Mouse (Mus musculus) midbrain, embryonic 11.5 days (tissue): ENCODE data around the gene Plekhg5. TPM values are rescaled to one million over a fixed set of nuclear protein-coding genes. Genes with fewer than 3 reads are reported as not detected.

Experiments
- ATAC-seq: fragments of 200-750 bp; cut with Nextera tagmentation; 2 replicates; pipeline ENCODE4 v1.8.0; 2017; ENCODE audit warnings: moderate TSS enrichment, moderate library complexity; ENCODE audit not compliant: low FRiP score
- DNase-seq: peaks from one replicate; pipeline ENCODE4 v3.0.0; 2015; ENCODE audit warnings: low spot score; ENCODE audit errors: missing footprints
- H3K27ac ChIP-seq: fragments of 300-500 bp; sonication (generic); 2 replicates; pipeline ENCODE4 v1.5.1; 2014; ENCODE audit warnings: low read depth, low read length
- H3K27me3 ChIP-seq: fragments of 300-500 bp; sonication (generic); 2 replicates; pipeline ENCODE4 v1.6.1; 2014; ENCODE audit warnings: mild to moderate bottlenecking, low read length, moderate library complexity, mixed read lengths; ENCODE audit not compliant: control insufficient read depth, insufficient read depth
- H3K36me3 ChIP-seq: fragments of 300-500 bp; sonication (generic); 2 replicates; pipeline ENCODE4 v1.6.1; 2014; ENCODE audit warnings: mild to moderate bottlenecking, low read length, moderate library complexity, mixed read lengths; ENCODE audit not compliant: control insufficient read depth, insufficient read depth
- H3K4me1 ChIP-seq: fragments of 300-500 bp; sonication (generic); 2 replicates; pipeline ENCODE4 v1.6.1; 2014; ENCODE audit warnings: low read length; ENCODE audit not compliant: control insufficient read depth, insufficient read depth
- H3K4me2 ChIP-seq: fragments of 300-500 bp; sonication (generic); 2 replicates; pipeline ENCODE4 v1.6.1; 2014; ENCODE audit warnings: mild to moderate bottlenecking, moderate library complexity
- H3K4me3 ChIP-seq: fragments of 300-500 bp; sonication (generic); 2 replicates; pipeline ENCODE4 v1.5.1; 2014; ENCODE audit warnings: low read depth, low read length
- H3K9ac ChIP-seq: fragments of 300-500 bp; sonication (generic); 2 replicates; pipeline ENCODE4 v1.6.1; 2014; ENCODE audit warnings: low read length
- H3K9me3 ChIP-seq: fragments of 300-500 bp; sonication (generic); 2 replicates; pipeline ENCODE4 v1.6.1; 2016; ENCODE audit warnings: low read length; ENCODE audit not compliant: control insufficient read depth
- WGBS: fragments of 180-500 bp; shearing (Covaris S2); extraction: QIAGEN DNeasy Blood & Tissue Kit; methylation state at CpG from one replicate; pipeline ENCODE4 v1.1.7; 2014; 5-methylcytosine and 5-hydroxymethylcytosine counted together
- polyA plus RNA-seq: library from polyadenylated mRNA; unstranded; fragments of >200 nt; fragmentation: Nextera tagmentation; extraction: Ambion mirVana; gene quantifications from 2 replicates; pipeline ENCODE4 v1.2.1, GENCODE M21; 2014

The Plekhg5 gene
- polyA plus RNA-seq, 1 experiment from 2014 or later, result 5.1 TPM

GRCm38 (mm10) chr4:152143632-152144031 lies 71.3 kb downstream of the Plekhg5 start:
- 40% methylated on average over 1 of the region's 1 CpGs for WGBS
- peaks cover 4% of the 10 kb centered on the region; the same call in 1 of the 2 replicates for H3K4me1 ChIP-seq
- H3K27ac ChIP-seq, result no peak overlapping the region
- H3K4me2 ChIP-seq, result no peak overlapping the region
- no peak overlapping the region for H3K9ac ChIP-seq
- no peak overlapping the region for H3K4me3 ChIP-seq
- peaks cover 13% of the 10 kb centered on the region for H3K27me3 ChIP-seq
- no peak for ATAC-seq
- H3K9me3 ChIP-seq, result no peaks in the 10 kb centered on the region
- no peak for DNase-seq
- no peaks in the 10 kb centered on the region for H3K36me3 ChIP-seq

GRCm38 (mm10) chr4:152145473-152145872 lies 73.2 kb downstream of the Plekhg5 start:
- DNase-seq (no peak), ATAC-seq (no peak)
- Histone ChIP-seq H3K36me3 (no peaks in the 10 kb centered on the region), H3K4me2 (no peak overlapping the region), H3K9me3 (no peaks in the 10 kb centered on the region), H3K27me3 (peaks cover 19% of the 10 kb centered on the region), H3K4me3 (no peak overlapping the region), H3K4me1 (no peaks in the 10 kb centered on the region), H3K27ac (no peak overlapping the region), H3K9ac (no peak overlapping the region)
- WGBS, result 73% methylated on average over 10 of the region's 10 CpGs

DNA sequence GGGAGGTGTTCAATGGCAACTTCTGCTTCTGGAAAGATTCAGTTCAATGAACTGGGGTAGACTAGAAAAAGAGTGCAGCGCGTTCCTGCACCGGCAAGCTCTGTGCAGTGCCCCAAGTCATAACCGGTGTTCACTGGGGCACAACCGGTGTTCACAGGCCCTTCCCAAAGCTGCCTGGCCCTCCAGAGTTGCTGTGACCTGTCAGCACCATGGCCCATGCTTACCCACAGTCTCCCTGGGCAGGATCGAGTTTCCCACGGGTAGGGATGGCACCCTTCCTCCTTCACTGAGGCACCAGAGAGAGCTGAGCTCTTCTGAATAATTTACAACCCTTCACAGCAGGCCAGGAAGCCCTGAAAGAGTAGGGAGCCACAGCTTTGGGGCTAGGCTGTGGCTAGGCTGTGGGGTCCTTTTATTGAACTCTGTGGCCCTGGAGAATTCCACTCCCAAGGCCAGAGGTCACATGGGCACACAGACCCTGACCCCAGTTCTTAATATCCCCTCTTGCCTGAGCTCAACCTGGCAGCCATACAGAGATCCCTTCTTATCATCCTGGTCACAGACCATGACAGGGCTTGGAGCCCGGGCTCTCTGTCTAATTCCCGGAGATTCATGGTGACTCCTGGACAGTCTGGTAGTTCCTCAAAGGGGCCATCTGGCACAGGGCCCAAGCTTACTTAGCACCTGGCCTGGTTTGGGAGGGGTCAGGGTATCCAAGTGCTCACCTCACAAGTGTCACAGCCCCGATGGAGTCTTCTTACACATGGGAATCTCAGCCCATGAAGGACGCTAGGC lies 73.9 kb downstream of the Plekhg5 start:
- peaks cover 27% of the 10 kb centered on the region for H3K27me3 ChIP-seq
- H3K36me3 ChIP-seq, result no peaks in the 10 kb centered on the region
- H3K4me1 ChIP-seq, result no peaks in the 10 kb centered on the region
- no peak overlapping the region for H3K4me2 ChIP-seq
- no peaks in the 10 kb centered on the region for H3K9me3 ChIP-seq
- ATAC-seq, result no peak
- no peak overlapping the region for H3K4me3 ChIP-seq
- no peak for DNase-seq
- WGBS, result 65% methylated on average over 11 of the region's 11 CpGs
- H3K9ac ChIP-seq, result no peak overlapping the region
- no peak overlapping the region for H3K27ac ChIP-seq

GRCm38 (mm10) chr4:152150546-152150945 lies 78.2 kb downstream of the Plekhg5 start:
- Histone ChIP-seq H3K4me3 (no peak overlapping the region), H3K4me1 (peaks cover 7% of the 10 kb centered on the region; the same call in 1 of the 2 replicates), H3K27me3 (peaks cover 48% of the 10 kb centered on the region), H3K9ac (no peak overlapping the region), H3K9me3 (no peaks in the 10 kb centered on the region), H3K4me2 (no peak overlapping the region), H3K36me3 (no peaks in the 10 kb centered on the region), H3K27ac (no peak overlapping the region)
- ATAC-seq, result no peak
- 82% methylated on average over 4 of the region's 4 CpGs for WGBS
- no peak for DNase-seq

GRCm38 (mm10) chr4:152151451-152151965 lies 79.2 kb downstream of the Plekhg5 start:
- Histone ChIP-seq H3K27ac (no peak overlapping the region), H3K4me2 (peak overlapping the region; percentile 53), H3K27me3 (peaks cover 48% of the 10 kb centered on the region), H3K9ac (no peak overlapping the region), H3K4me3 (peak overlapping the region; percentile 33), H3K9me3 (no peaks in the 10 kb centered on the region), H3K36me3 (no peaks in the 10 kb centered on the region), H3K4me1 (peaks cover 7% of the 10 kb centered on the region; the same call in 1 of the 2 replicates)
- DNase-seq (peak; percentile 88), ATAC-seq (0 out of 2 replicates have a peak, but pooled peaks have one; percentile 3)
- 14% methylated on average over 7 of the region's 7 CpGs for WGBS

DNA sequence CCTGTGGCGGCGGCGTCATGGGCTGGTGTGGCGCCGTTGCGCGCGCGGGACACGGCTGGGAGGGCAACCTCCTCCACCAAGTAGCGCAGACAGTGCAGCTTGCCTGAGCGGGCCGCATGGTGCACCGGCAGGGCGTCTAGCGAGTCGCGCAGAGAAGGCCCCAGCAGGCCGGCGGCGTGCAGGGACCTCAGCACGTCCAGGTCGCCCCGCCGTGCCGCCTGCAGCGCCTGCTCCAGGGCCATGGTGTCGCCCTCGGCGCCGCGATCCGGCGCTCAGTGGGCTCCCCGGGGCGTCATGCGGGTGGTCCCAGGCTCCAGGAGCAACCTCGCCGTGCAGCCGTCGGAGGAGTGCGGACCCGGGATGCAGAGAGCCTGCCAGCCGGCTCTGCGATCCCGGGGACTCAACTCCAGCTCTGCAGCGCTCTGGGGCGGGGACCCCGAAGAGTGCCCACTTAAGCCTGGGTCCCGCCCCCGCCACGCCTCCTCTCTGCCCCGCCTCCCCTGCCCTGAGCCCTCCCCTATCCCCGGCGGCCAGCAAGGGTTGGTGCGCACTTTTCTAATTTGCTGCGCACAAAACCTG lies 79.8 kb downstream of the Plekhg5 start, which contains the start of gene Espn:
Gene Espn, minus strand, starts transcription at position 406 of the 579 bp plus-strand sequence.
- Histone ChIP-seq H3K9ac (no peak within 1 kb of the TSS), H3K4me1 (peaks cover 7% of the 10 kb centered on the region; the same call in 1 of the 2 replicates), H3K4me3 (peak within 1 kb of the TSS; percentile 33), H3K9me3 (no peaks in the 10 kb centered on the region), H3K27me3 (peaks cover 44% of the 10 kb centered on the region), H3K4me2 (peak within 1 kb of the TSS; percentile 53), H3K36me3 (no peaks in the 10 kb centered on the region), H3K27ac (no peak within 1 kb of the TSS)
- under 1% methylated on average over 55 of the region's 57 CpGs for WGBS
- DNase-seq (peak; percentile 95), ATAC-seq (peak; percentile 85)

DNA sequence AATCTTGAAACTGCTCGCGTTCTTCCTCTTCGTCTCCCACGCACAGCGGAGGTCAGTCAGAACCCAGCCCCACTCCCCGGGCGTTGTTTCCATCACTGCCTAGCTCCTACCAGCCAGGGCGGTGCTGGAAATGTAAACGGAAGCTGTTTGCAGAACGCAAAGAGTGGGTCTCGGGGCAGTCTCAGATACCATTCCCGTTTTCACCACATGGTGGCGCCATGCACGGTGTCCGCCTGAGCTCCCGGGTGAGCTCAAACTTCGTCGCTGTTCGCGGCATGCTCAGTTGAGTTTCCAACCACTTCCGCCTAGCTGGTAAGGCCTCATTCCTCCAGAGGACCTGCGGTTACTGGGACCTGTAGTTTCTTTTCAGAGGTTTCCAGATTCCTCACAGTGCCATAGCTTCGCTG lies 81.5 kb downstream of the Plekhg5 start:
- H3K9ac ChIP-seq, result no peak overlapping the region
- H3K4me3 ChIP-seq, result 0 out of 2 replicates have a peak overlapping the region, but pooled peaks have one; percentile 9

GRCm38 (mm10) chr4:152155019-152155418 lies 82.7 kb downstream of the Plekhg5 start:
- H3K27me3 ChIP-seq, result peaks cover 68% of the 10 kb centered on the region
- no peaks in the 10 kb centered on the region for H3K36me3 ChIP-seq
- WGBS, result 72% methylated on average over 4 of the region's 4 CpGs
- no peak for DNase-seq
- no peak overlapping the region for H3K9ac ChIP-seq
- no peak overlapping the region for H3K4me3 ChIP-seq
- H3K4me1 ChIP-seq, result peaks cover 18% of the 10 kb centered on the region
- ATAC-seq, result no peak
- no peak overlapping the region for H3K4me2 ChIP-seq
- H3K9me3 ChIP-seq, result no peaks in the 10 kb centered on the region
- H3K27ac ChIP-seq, result no peak overlapping the region

More for the DNA sequence above, 81.5 kb downstream of the Plekhg5 start:
- Histone ChIP-seq H3K27me3 (peaks cover 61% of the 10 kb centered on the region), H3K36me3 (no peaks in the 10 kb centered on the region), H3K9me3 (no peaks in the 10 kb centered on the region), H3K27ac (no peak overlapping the region), H3K4me2 (peak overlapping the region; percentile 32), H3K4me1 (peaks cover 13% of the 10 kb centered on the region)
- ATAC-seq (peak; percentile 36; the same call in 1 of the 2 replicates), DNase-seq (peak; percentile 99)
- WGBS, result 2% methylated on average over 23 of the region's 23 CpGs
